Mouse (Mus musculus) spleen, adult 2 months (tissue): ENCODE results near the gene Rpgrip1l.

ENCODE experiments used
- CTCF ChIP-seq: fragments of 200-500 bp; IDR thresholded peaks from 2 replicates; pipeline ENCODE4 v1.5.1; 2011; ENCODE audit warnings: mild to moderate bottlenecking, inconsistent platforms; ENCODE audit not compliant: insufficient read depth, insufficient read length, insufficient replicate concordance; ENCODE audit errors: extremely low read depth
- POLR2A ChIP-seq: fragments of 200-500 bp; IDR thresholded peaks from 2 replicates; pipeline ENCODE4 v1.6.1; 2011; ENCODE audit warnings: low read depth, low read length, inconsistent platforms

GRCm38 (mm10) chr8:91295786-91296185 lies 17.3 kb downstream of the Rpgrip1l start:
- TF ChIP-seq CTCF (no peak), POLR2A (no peak)
